Mouse (Mus musculus) hindbrain, embryonic 12.5 days (tissue): ENCODE measurements at regions not wholly inside any gene's neighbourhood (a gene's known extent, or its start where the extent isn't known, plus 50 kb on each side); places are given as distances from the start of the nearest gene placed in this dataset.

Experiments used
- ATAC-seq: fragments of 200-750 bp; cut with Nextera tagmentation; 2 replicates; pipeline ENCODE4 v1.8.0; 2017; ENCODE audit warnings: moderate TSS enrichment; ENCODE audit not compliant: low FRiP score
- H3K27ac ChIP-seq: fragments of 300-500 bp; sonication (generic); 2 replicates; pipeline ENCODE4 v1.5.1; 2016; ENCODE audit warnings: mild to moderate bottlenecking
- H3K27me3 ChIP-seq: fragments of 300-500 bp; sonication (generic); 2 replicates; pipeline ENCODE4 v1.6.1; 2016; ENCODE audit warnings: mild to moderate bottlenecking
- H3K36me3 ChIP-seq: fragments of 300-500 bp; sonication (generic); 2 replicates; pipeline ENCODE4 v1.6.1; 2016; ENCODE audit warnings: mild to moderate bottlenecking
- H3K4me1 ChIP-seq: fragments of 300-500 bp; sonication (generic); 2 replicates; pipeline ENCODE4 v1.6.1; 2016
- H3K4me2 ChIP-seq: fragments of 300-500 bp; sonication (generic); replicated peaks from 2 replicates; pipeline ENCODE4 v1.6.1; 2016; ENCODE audit warnings: mild to moderate bottlenecking
- H3K4me3 ChIP-seq: fragments of 300-500 bp; sonication (generic); 2 replicates; pipeline ENCODE4 v1.5.1; 2016; ENCODE audit warnings: mild to moderate bottlenecking
- H3K9ac ChIP-seq: fragments of 300-500 bp; sonication (generic); 2 replicates; pipeline ENCODE4 v1.6.1; 2016; ENCODE audit warnings: mild to moderate bottlenecking, moderate library complexity
- H3K9me3 ChIP-seq: fragments of 300-500 bp; sonication (generic); replicated peaks from 2 replicates; pipeline ENCODE4 v1.6.1; 2016; ENCODE audit warnings: mild to moderate bottlenecking
- WGBS: fragments of 180-500 bp; shearing (Covaris S2); methylation state at CpG from one replicate; pipeline ENCODE4 v1.1.7; 2016; 5-methylcytosine and 5-hydroxymethylcytosine counted together

DNA sequence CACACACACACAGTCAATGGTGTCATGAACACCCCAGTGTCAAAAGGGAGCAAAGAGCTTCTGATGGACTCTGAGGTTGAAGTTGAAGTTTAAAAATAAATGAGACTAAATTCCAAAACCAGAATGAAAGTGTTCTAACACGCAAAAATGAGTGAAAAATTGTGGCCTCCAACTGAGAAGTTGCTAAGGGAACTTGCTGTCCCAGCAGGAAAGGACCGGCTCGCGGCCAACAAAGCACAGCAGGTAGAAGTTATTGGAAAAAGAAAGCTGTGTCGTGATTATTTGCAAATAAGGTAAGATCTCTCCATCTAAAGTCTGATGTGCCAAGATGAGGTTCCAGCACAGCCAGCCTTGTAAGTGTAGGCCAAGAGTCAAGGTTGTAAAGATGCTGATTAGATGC lies 169.7 kb downstream of the Nrp2 start:
- no peaks in the 10 kb centered on the region for H3K9me3 ChIP-seq
- no peak for ATAC-seq
- H3K4me3 ChIP-seq = no peak overlapping the region
- WGBS = 73% methylated on average over 5 of the region's 5 CpGs
- no peak overlapping the region for H3K27ac ChIP-seq
- H3K4me2 ChIP-seq = no peak overlapping the region
- H3K36me3 ChIP-seq = no peaks in the 10 kb centered on the region
- H3K27me3 ChIP-seq = no peaks in the 10 kb centered on the region
- H3K9ac ChIP-seq = no peak overlapping the region
- H3K4me1 ChIP-seq = no peaks in the 10 kb centered on the region

DNA sequence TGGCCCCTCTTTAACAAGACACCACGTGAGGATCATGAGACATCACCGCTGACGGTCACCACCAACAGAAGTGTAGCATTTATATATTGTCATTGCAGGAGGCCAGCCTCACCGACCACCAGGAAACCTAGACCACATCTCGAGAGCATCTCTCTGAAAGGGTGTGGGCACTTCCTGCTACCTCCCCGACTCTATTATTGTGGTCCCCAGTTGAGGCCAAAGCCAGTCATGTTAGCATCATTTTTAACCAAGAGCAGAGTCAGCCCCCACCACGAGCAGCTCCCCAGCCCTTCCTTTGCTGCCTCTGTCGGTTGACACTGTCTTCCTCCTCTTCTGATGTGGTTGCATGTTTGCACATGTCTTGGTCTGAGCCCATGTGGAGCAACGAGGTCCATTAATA lies 172.5 kb downstream of the Nrp2 start:
- H3K4me2 ChIP-seq = no peak overlapping the region
- no peak for ATAC-seq
- no peaks in the 10 kb centered on the region for H3K36me3 ChIP-seq

DNA sequence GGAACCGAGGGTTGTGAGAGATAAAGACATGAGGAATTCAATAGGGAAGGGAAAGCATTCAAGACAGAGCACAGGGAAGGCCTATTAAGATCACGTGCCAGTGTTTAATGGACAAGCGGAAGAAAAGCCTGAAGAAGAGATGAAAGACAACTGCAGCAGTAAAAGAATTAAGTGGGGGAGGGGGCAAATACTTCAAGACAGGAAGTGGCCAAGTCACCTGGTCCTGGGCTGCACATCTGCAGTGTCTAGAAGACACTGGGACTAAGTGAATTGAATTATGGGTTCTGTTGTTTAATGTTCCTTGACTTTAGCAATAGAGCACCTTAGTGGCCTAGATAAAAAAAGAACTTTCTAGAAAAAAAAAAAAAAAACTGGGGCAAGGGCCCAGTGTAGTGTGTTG lies 173.6 kb downstream of the Nrp2 start:
- no peak for ATAC-seq
- WGBS = 64% methylated on average over 3 of the region's 3 CpGs

More for the DNA sequence above, 172.5 kb downstream of the Nrp2 start:
- Histone ChIP-seq H3K4me1 (no peaks in the 10 kb centered on the region), H3K9me3 (no peaks in the 10 kb centered on the region), H3K9ac (no peak overlapping the region), H3K4me3 (no peak overlapping the region), H3K27me3 (no peaks in the 10 kb centered on the region), H3K27ac (no peak overlapping the region)
- 84% methylated on average over 9 of the region's 9 CpGs for WGBS

GRCm38 (mm10) chr1:62880882-62881291 lies 177.8 kb downstream of the Nrp2 start:
- Histone ChIP-seq H3K27ac (no peak overlapping the region), H3K9me3 (no peaks in the 10 kb centered on the region), H3K9ac (no peak overlapping the region), H3K27me3 (no peaks in the 10 kb centered on the region), H3K4me3 (no peak overlapping the region), H3K4me2 (no peak overlapping the region), H3K4me1 (0 out of 2 replicates have a peak, but pooled peaks cover 2% of the 10 kb centered on the region), H3K36me3 (no peaks in the 10 kb centered on the region)
- WGBS = 31% methylated on average over 4 of the region's 4 CpGs
- 0 out of 2 replicates have a peak, but pooled peaks have one; percentile 35 for ATAC-seq

More for the DNA sequence above, 173.6 kb downstream of the Nrp2 start:
- H3K27me3 ChIP-seq = no peaks in the 10 kb centered on the region
- H3K36me3 ChIP-seq = no peaks in the 10 kb centered on the region
- no peak overlapping the region for H3K4me3 ChIP-seq
- H3K9me3 ChIP-seq = no peaks in the 10 kb centered on the region
- no peak overlapping the region for H3K4me2 ChIP-seq
- H3K9ac ChIP-seq = no peak overlapping the region
- H3K4me1 ChIP-seq = no peaks in the 10 kb centered on the region
- H3K27ac ChIP-seq = no peak overlapping the region

- Histone ChIP-seq H3K9ac (no peak overlapping the region), H3K27ac (no peak overlapping the region), H3K4me2 (no peak overlapping the region), H3K27me3 (no peaks in the 10 kb centered on the region), H3K9me3 (no peaks in the 10 kb centered on the region), H3K4me3 (no peak overlapping the region), H3K36me3 (no peaks in the 10 kb centered on the region), H3K4me1 (0 out of 2 replicates have a peak, but pooled peaks cover 2% of the 10 kb centered on the region)
- ATAC-seq = no peak
- 74% methylated on average over 6 of the region's 6 CpGs for WGBS
These were observed 178.4 kb downstream of the Nrp2 start for GRCm38 (mm10) chr1:62881477-62881876.

GRCm38 (mm10) chr1:62882028-62882427 lies 178.9 kb downstream of the Nrp2 start:
- Histone ChIP-seq H3K27me3 (no peaks in the 10 kb centered on the region), H3K4me1 (0 out of 2 replicates have a peak, but pooled peaks cover 2% of the 10 kb centered on the region), H3K9me3 (no peaks in the 10 kb centered on the region), H3K4me3 (no peak overlapping the region), H3K36me3 (no peaks in the 10 kb centered on the region), H3K27ac (no peak overlapping the region), H3K4me2 (no peak overlapping the region), H3K9ac (no peak overlapping the region)
- 86% methylated on average over 5 of the region's 5 CpGs for WGBS
- no peak for ATAC-seq

DNA sequence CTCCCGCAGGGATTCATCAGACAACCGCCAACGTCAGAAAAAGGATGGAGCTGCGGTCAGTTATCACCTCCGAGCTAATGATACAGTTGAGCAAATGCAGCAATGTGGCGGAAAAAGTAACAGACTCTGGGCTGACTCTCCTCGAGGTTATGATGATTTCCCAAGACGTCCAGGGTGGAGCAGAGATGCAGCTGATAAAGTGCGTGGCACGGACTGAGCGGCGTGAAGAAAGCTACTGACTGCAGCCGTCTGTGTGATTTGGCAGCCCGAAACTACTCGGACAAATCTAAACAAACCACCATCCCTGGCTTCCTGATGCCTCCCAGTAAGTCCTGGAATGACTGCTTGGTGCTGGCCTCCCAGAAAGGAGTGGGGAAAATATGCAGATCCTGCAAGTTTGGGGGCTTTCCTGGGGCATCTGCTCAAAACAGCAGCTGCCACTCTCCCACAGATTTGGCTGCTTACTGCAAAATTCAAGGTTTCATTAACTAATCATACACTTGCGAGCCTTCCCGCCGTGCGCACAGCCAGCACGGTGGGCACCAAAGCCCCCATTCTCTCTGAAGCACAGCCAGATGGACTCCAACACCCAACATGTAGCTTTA lies 181.9 kb downstream of the Nrp2 start:
- Histone ChIP-seq H3K4me3 (no peak overlapping the region), H3K4me1 (0 out of 2 replicates have a peak, but pooled peaks cover 2% of the 10 kb centered on the region), H3K27me3 (no peaks in the 10 kb centered on the region), H3K27ac (no peak overlapping the region), H3K9ac (no peak overlapping the region), H3K9me3 (no peaks in the 10 kb centered on the region), H3K36me3 (no peaks in the 10 kb centered on the region), H3K4me2 (no peak overlapping the region)
- ATAC-seq = no peak
- WGBS = 65% methylated on average over 20 of the region's 20 CpGs

DNA sequence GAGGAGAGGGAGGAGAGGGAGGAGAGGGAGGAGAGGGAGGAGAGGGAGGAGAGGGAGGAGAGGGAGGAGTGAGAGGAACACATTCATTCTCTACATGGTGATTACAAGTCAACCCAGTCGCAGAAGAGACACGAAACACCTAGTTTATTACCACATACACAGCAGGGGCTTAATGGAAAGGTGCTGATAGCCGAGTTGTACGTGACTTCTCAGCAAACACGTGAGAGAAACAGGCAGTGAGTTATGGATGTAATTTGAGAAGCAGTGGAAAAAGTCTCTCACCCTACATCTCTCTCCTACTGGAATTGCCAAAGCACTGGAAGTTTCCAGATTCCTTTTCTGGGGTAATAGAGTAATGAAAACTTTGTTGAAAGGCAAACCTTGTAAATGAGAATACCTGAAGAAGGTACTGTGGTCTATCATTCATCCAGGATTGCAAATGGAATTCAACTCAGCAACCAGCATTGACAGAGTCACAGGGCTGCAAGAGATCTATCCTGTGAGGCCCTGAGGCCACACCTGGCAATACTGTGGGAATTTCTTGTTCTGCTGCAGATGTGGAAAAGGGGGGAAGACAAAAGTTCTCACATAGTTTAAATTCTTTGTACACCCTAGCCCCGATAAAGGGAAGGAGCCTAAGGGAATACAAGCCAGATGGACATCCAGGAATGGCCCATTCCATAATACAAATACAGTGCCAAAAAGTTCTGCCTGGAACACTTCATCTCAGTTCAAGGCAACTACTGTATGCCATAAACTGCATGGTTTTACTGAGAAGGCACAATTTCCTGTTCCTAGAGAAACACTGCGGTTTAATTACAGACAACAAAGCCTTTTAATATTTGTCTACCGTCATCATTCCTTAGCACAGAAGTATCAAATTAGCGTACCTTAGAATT lies 184.7 kb downstream of the Nrp2 start:
- H3K4me2 ChIP-seq = no peak overlapping the region
- H3K36me3 ChIP-seq = no peaks in the 10 kb centered on the region
- H3K4me3 ChIP-seq = no peak overlapping the region
- peaks cover 2% of the 10 kb centered on the region; the same call in 1 of the 2 replicates for H3K9me3 ChIP-seq
- H3K27me3 ChIP-seq = no peaks in the 10 kb centered on the region
- no peak for ATAC-seq
- H3K4me1 ChIP-seq = 0 out of 2 replicates have a peak, but pooled peaks cover 2% of the 10 kb centered on the region
- no peak overlapping the region for H3K27ac ChIP-seq
- no peak overlapping the region for H3K9ac ChIP-seq
- 74% methylated on average over 9 of the region's 9 CpGs for WGBS

GRCm38 (mm10) chr1:62901375-62901774 lies 198.3 kb downstream of the Nrp2 start:
- Histone ChIP-seq H3K27ac (no peak overlapping the region), H3K4me3 (no peak overlapping the region), H3K36me3 (no peaks in the 10 kb centered on the region), H3K9me3 (no peaks in the 10 kb centered on the region), H3K4me1 (peaks cover 13% of the 10 kb centered on the region), H3K4me2 (no peak overlapping the region), H3K27me3 (no peaks in the 10 kb centered on the region), H3K9ac (no peak overlapping the region)
- ATAC-seq = no peak
- WGBS = 45% methylated on average over 6 of the region's 6 CpGs

DNA sequence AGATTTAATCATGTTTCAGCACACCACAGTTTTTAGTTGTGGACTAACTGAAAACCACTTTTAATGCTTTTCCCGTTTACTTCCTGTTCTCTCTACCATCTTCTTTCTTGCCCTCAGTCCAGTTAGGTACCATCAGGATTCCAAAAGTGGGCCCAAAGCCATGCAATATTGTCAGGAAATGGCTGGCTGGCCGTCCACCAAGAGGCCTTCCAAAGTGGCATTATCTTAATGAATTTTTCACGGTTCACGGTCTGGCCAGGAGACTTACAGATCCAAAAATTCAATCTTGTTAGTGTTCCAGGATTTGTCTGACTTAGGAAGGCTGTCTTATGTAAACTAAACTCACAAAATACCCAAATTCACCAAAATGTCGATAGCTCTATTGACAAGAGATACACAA lies 198.8 kb downstream of the Nrp2 start:
- Histone ChIP-seq H3K27ac (no peak overlapping the region), H3K9ac (no peak overlapping the region), H3K4me1 (peaks cover 13% of the 10 kb centered on the region), H3K4me3 (no peak overlapping the region), H3K27me3 (no peaks in the 10 kb centered on the region), H3K4me2 (no peak overlapping the region), H3K9me3 (no peaks in the 10 kb centered on the region), H3K36me3 (no peaks in the 10 kb centered on the region)
- no peak for ATAC-seq
- 73% methylated on average over 5 of the region's 5 CpGs for WGBS

DNA sequence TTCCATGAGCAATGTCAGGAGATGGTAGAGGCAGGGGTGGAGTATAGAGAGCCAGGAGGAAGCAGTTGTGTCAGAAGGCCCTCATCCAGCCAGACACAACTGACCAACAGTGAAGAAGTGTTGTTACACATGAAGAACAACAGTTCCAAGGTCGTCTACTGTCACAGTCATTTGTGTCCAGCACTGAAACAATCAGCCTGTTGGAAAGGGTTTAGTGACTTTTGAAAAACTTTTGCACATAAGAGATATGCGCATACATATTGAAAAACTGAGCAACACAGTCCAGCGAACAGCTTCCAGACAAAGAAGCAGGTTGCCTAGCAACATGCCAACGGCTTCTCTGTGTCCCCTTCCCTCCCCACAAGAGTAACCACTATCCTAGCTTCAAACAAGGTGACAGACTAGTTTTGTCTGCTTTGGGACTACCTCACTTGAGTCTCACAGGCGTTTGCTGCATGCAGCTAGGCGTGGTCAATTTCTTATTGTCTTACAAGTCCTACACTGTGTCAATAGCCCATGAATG lies 199.9 kb downstream of the Nrp2 start:
- Histone ChIP-seq H3K4me2 (no peak overlapping the region), H3K27ac (no peak overlapping the region), H3K9ac (no peak overlapping the region), H3K36me3 (no peaks in the 10 kb centered on the region), H3K4me3 (no peak overlapping the region), H3K4me1 (peaks cover 15% of the 10 kb centered on the region), H3K27me3 (no peaks in the 10 kb centered on the region), H3K9me3 (no peaks in the 10 kb centered on the region)
- WGBS = 42% methylated on average over 6 of the region's 6 CpGs
- ATAC-seq = no peak

DNA sequence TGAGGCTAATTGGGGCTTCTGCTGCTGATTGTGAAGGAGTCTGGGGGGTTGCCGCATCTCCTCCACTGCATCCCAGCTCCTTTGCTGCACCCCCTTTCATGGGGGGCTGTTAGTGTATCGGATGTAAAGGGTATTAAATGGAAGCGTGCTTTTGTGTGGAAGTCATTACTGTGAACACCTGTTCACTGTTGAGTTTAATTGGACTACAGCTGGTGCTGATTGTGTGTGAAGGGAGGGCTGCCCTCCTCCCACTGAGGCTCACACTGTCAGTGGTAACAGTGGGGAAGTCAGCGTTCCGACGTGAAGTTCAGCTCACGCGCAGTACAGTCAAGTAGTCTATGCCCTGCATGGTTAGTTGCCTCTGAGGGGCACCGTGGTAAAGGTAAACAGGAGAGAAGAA lies 202.7 kb downstream of the Nrp2 start:
- H3K36me3 ChIP-seq = no peaks in the 10 kb centered on the region
- no peaks in the 10 kb centered on the region for H3K9me3 ChIP-seq
- WGBS = 45% methylated on average over 9 of the region's 9 CpGs
- no peak overlapping the region for H3K27ac ChIP-seq
- H3K27me3 ChIP-seq = no peaks in the 10 kb centered on the region
- H3K4me3 ChIP-seq = no peak overlapping the region
- no peak for ATAC-seq
- peaks cover 15% of the 10 kb centered on the region for H3K4me1 ChIP-seq
- no peak overlapping the region for H3K9ac ChIP-seq
- H3K4me2 ChIP-seq = no peak overlapping the region
